Mouse (Mus musculus): Measurements from ENCODE around the gene Lman2.

The Lman2 gene

GRCm38 (mm10) chr13:55327633-55328032 is 35.0 kb downstream of the Lman2 start:
- DNase-seq (ENCODE audit: low read depth, low spot score): peak; percentile 88

- no peak for DNase-seq (ENCODE audit: low read depth, low spot score)
These were observed 35.4 kb downstream of the Lman2 start for GRCm38 (mm10) chr13:55327169-55327568.

GRCm38 (mm10) chr13:55325596-55325995 is 37.0 kb downstream of the Lman2 start:
- DNase-seq (ENCODE audit: low read depth, low spot score): peak; percentile 31

- peak; percentile 79 for DNase-seq (ENCODE audit: low read depth, low spot score)
These were observed 40.3 kb downstream of the Lman2 start for GRCm38 (mm10) chr13:55322130-55322825.

GRCm38 (mm10) chr13:55321434-55322129 is 41.0 kb downstream of the Lman2 start, which contains the start of gene Rab24:
TSS of gene Rab24 (minus strand) at chr13:55321946.
- DNase-seq (ENCODE audit: low read depth, low spot score): peak; percentile 83

GRCm38 (mm10) chr13:55319931-55320533 is 42.6 kb downstream of the Lman2 start, which contains the start of gene Prelid1:
TSS of gene Prelid1 (plus strand) at chr13:55320500.
- no peak for DNase-seq (ENCODE audit: low read depth, low spot score)

GRCm38 (mm10) chr13:55318351-55318750 is 44.2 kb downstream of the Lman2 start:
- no peak for DNase-seq (ENCODE audit: low read depth, low spot score)

- DNase-seq (ENCODE audit: low read depth, low spot score): no peak
These were observed 47.6 kb downstream of the Lman2 start for GRCm38 (mm10) chr13:55314891-55315412.

- DNase-seq (ENCODE audit: low read depth, low spot score): no peak
These were observed 49.5 kb downstream of the Lman2 start for GRCm38 (mm10) chr13:55313051-55313450.

- DNase-seq (ENCODE audit: low read depth, low spot score): no peak
These were observed 50.5 kb downstream of the Lman2 start for GRCm38 (mm10) chr13:55312028-55312630.

GRCm38 (mm10) chr13:55300913-55301312 is 61.7 kb downstream of the Lman2 start:
- no peak for DNase-seq (ENCODE audit: low read depth, low spot score)

- no peak for DNase-seq (ENCODE audit: low read depth, low spot score)
These were observed 65.8 kb downstream of the Lman2 start for GRCm38 (mm10) chr13:55296760-55297159.
